Comparison of ENCODE assay signal across 8 mouse cellular contexts in genomic region chrX:12088301-12089026, GRCm38 (mm10).
DNase-seq lines count a peak whose midpoint lies in the region; ATAC-seq lines count a peak whose summit lies in the region.

No protein-coding gene starts in this region.

- 0 out of 2 replicates have a peak, but pooled peaks have one; percentile 30 for ATAC-seq in embryonic facial prominence, embryonic 12.5 days (ENCODE audit: insufficient number of reproducible peaks, insufficient read depth, low FRiP score, low TSS enrichment)
- peak; percentile 56 for ATAC-seq in liver, embryonic 13.5 days (ENCODE audit: low read depth)
- ATAC-seq in stomach, embryonic 16.5 days (ENCODE audit: insufficient read depth, low FRiP score) = peak; percentile 38; the same call in 1 of the 2 replicates

- peak overlapping the region; percentile 54 for H3K9ac ChIP-seq in embryonic facial prominence, embryonic 12.5 days
- H3K9ac ChIP-seq in liver, embryonic 13.5 days = peak overlapping the region; percentile 72
- peak overlapping the region; percentile 75 for H3K9ac ChIP-seq in stomach, embryonic 16.5 days (ENCODE audit: low read length)

- peaks cover 22% of the 10 kb centered on the region for H3K4me1 ChIP-seq in embryonic facial prominence, embryonic 12.5 days
- H3K4me1 ChIP-seq in heart, embryonic 10.5 days = peaks cover 44% of the 10 kb centered on the region
- H3K4me1 ChIP-seq in liver, embryonic 13.5 days (replicated peaks) = peaks cover 67% of the 10 kb centered on the region
- peaks cover 20% of the 10 kb centered on the region for H3K4me1 ChIP-seq in stomach, embryonic 16.5 days (ENCODE audit: control insufficient read depth, insufficient read depth, low read length)

- no peaks in the 10 kb centered on the region for H3K36me3 ChIP-seq in embryonic facial prominence, embryonic 12.5 days
- no peaks in the 10 kb centered on the region for H3K36me3 ChIP-seq in heart, embryonic 10.5 days
- no peaks in the 10 kb centered on the region for H3K36me3 ChIP-seq in liver, embryonic 13.5 days
- no peaks in the 10 kb centered on the region for H3K36me3 ChIP-seq in stomach, embryonic 16.5 days (ENCODE audit: control insufficient read depth, insufficient read depth, low read length)

- peak overlapping the region; percentile 78 for H3K27ac ChIP-seq in embryonic facial prominence, embryonic 12.5 days
- H3K27ac ChIP-seq in heart, embryonic 10.5 days = peak overlapping the region; percentile 91
- H3K27ac ChIP-seq in liver, embryonic 13.5 days = peak overlapping the region; percentile 74
- peak overlapping the region; percentile 94 for H3K27ac ChIP-seq in stomach, embryonic 16.5 days (ENCODE audit: low read length)

- 3% methylated on average over 60 of the region's 72 CpGs for WGBS in embryonic facial prominence, embryonic 12.5 days
- WGBS in heart, embryonic 10.5 days = under 1% methylated on average over 57 of the region's 72 CpGs
- 3% methylated on average over 70 of the region's 72 CpGs for WGBS in liver, embryonic 13.5 days (ENCODE audit: insufficient replicate concordance)
- under 1% methylated on average over 57 of the region's 72 CpGs for WGBS in stomach, embryonic 16.5 days

- no peaks in the 10 kb centered on the region for H3K9me3 ChIP-seq in embryonic facial prominence, embryonic 12.5 days
- H3K9me3 ChIP-seq in heart, embryonic 10.5 days = no peaks in the 10 kb centered on the region
- H3K9me3 ChIP-seq in liver, embryonic 13.5 days (replicated peaks) = no peaks in the 10 kb centered on the region
- no peaks in the 10 kb centered on the region for H3K9me3 ChIP-seq in stomach, embryonic 16.5 days (replicated peaks; ENCODE audit: control insufficient read depth, low read length)

- H3K4me3 ChIP-seq in embryonic facial prominence, embryonic 12.5 days = peak overlapping the region; percentile 44
- H3K4me3 ChIP-seq in heart, embryonic 10.5 days = peak overlapping the region; percentile 70
- H3K4me3 ChIP-seq in liver, embryonic 13.5 days (replicated peaks) = peak overlapping the region; percentile 63
- H3K4me3 ChIP-seq in stomach, embryonic 16.5 days (replicated peaks; ENCODE audit: low read length) = peak overlapping the region; percentile 54

- peak overlapping the region; percentile 84 for H3K4me2 ChIP-seq in embryonic facial prominence, embryonic 12.5 days (replicated peaks)
- H3K4me2 ChIP-seq in liver, embryonic 13.5 days = peak overlapping the region; percentile 85
- H3K4me2 ChIP-seq in stomach, embryonic 16.5 days (ENCODE audit: low read depth, low read length) = peak overlapping the region; percentile 83

- DNase-seq in right cerebral cortex, adult 18-20 months = peak; percentile 64
- DNase-seq in right cerebral cortex, postnatal 36 days (ENCODE audit: low spot score in 2 of 2) = no peak
- DNase-seq in heart, embryonic 10.5 days (ENCODE audit: low spot score) = no peak
- DNase-seq in kidney, adult 8-10 months = peak; percentile 81 to 86
- peak; percentile 38 for DNase-seq in liver, embryonic 13.5 days
- peak; percentile 56 to 63 for DNase-seq in natural killer cell, adult 2 months (ENCODE audit: low spot score in 2 of 2)

- peaks cover 88% of the 10 kb centered on the region for H3K27me3 ChIP-seq in embryonic facial prominence, embryonic 12.5 days
- H3K27me3 ChIP-seq in heart, embryonic 10.5 days (ENCODE audit: insufficient read depth, poor library complexity, severe bottlenecking) = peaks cover 98% of the 10 kb centered on the region
- peaks cover 100% of the 10 kb centered on the region for H3K27me3 ChIP-seq in liver, embryonic 13.5 days
- peaks cover 47% of the 10 kb centered on the region for H3K27me3 ChIP-seq in stomach, embryonic 16.5 days (ENCODE audit: control insufficient read depth, insufficient read depth, low read length)

Comparison
In these comparisons a context has a peak if more than half of its experiments do, and no peak if none do; other contexts are left out.
1. DNase-seq: peak in right cerebral cortex, adult 18-20 months (single experiment), kidney, adult 8-10 months (2 of 2), liver, embryonic 13.5 days (single experiment) and natural killer cell, adult 2 months (2 of 2); none in right cerebral cortex, postnatal 36 days (0 of 2) and heart, embryonic 10.5 days (single experiment).
2. Peak in every context shown above with its lines, with median percentiles within 50 percentile points of each other: ATAC-seq, H3K27ac ChIP-seq, H3K4me2 ChIP-seq, H3K4me3 ChIP-seq and H3K9ac ChIP-seq.